ENCODE assay signal across 9 mouse cellular contexts in the genomic region with DNA sequence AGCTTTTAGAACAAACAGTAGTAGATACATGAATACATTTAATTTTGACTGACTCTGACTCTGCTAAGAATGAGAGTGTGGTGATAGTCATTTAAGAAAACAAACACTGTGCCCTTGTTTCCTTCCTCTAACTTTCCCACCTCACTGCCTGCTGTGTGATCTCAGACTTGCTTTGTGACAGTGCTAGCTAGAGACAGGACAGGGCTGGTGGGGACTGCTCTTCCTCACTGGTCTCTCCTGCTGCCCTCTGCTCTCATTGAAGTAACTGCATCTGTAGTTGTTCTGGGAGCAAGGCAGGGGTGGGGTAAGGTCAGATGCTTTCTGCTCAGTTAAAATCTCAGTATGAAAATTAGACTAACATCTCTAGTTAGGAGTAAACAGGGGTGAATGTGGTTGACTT.
DNase-seq lines count a peak whose midpoint lies in the region; ATAC-seq and TF ChIP-seq lines count a peak whose summit lies in the region.
"Had no signal": no experiment of that assay in that cellular context is flagged by ENCODE, and none has a peak within 500 bp of the region (broad histone marks: within the 10 kb centered on the region; RNA-seq: fewer than 3 reads in every experiment).

No protein-coding gene starts in this region.

- peak overlapping the region; percentile 24; the same call in 1 of the 2 replicates for H3K4me2 ChIP-seq in kidney, embryonic 14.5 days (replicated peaks; ENCODE audit: low read depth, low read length)
- H3K4me2 ChIP-seq in kidney, embryonic 15.5 days = no peak overlapping the region
- H3K4me2 ChIP-seq in liver, embryonic 15.5 days = peak overlapping the region; percentile 47

- H3K27ac ChIP-seq in kidney, embryonic 14.5 days (ENCODE audit: low read depth, low read length) = no peak overlapping the region
- no peak overlapping the region for H3K27ac ChIP-seq in kidney, embryonic 15.5 days
- H3K27ac ChIP-seq in bone marrow macrophage, adult 2 months (ENCODE audit: insufficient read depth, low read depth, low read length) = peak overlapping the region; percentile 43; the same call in 1 of the 2 replicates
- H3K27ac ChIP-seq in liver, embryonic 15.5 days (replicated peaks) = 0 out of 2 replicates have a peak overlapping the region, but pooled peaks have one; percentile 33

- DNase-seq in CD4-positive, CD25-positive, alpha-beta regulatory T cell, adult 2 months (ENCODE audit: low read depth, low spot score) = peak; percentile 56
- DNase-seq in cerebellum, adult 11 months = no peak
- DNase-seq in cerebellum, adult 9-11 months = no peak
- DNase-seq in layer of hippocampus, adult 8-10 months (ENCODE audit: low spot score in 2 of 2) = no peak

- no peaks in the 10 kb centered on the region for H3K27me3 ChIP-seq in kidney, embryonic 14.5 days (ENCODE audit: control insufficient read depth, insufficient read depth, low read length)
- H3K27me3 ChIP-seq in kidney, embryonic 15.5 days = no peaks in the 10 kb centered on the region
- H3K27me3 ChIP-seq in liver, embryonic 15.5 days = no peaks in the 10 kb centered on the region

- TF ChIP-seq POLR2A in bone marrow macrophage, adult 2 months (IDR thresholded peaks at IDR 0.05; ENCODE audit: borderline replicate concordance, low read depth, low read length) = no peak

- H3K9me3 ChIP-seq in kidney, embryonic 14.5 days (ENCODE audit: control insufficient read depth, low read length) = no peaks in the 10 kb centered on the region
- no peaks in the 10 kb centered on the region for H3K9me3 ChIP-seq in kidney, embryonic 15.5 days (replicated peaks)
- H3K9me3 ChIP-seq in liver, embryonic 15.5 days (replicated peaks) = no peaks in the 10 kb centered on the region

- H3K36me3 ChIP-seq in kidney, embryonic 14.5 days (ENCODE audit: control insufficient read depth, insufficient read depth, low read length) = peaks cover 4% of the 10 kb centered on the region; the same call in 1 of the 2 replicates
- peaks cover 18% of the 10 kb centered on the region for H3K36me3 ChIP-seq in kidney, embryonic 15.5 days
- peaks cover 15% of the 10 kb centered on the region for H3K36me3 ChIP-seq in liver, embryonic 15.5 days (replicated peaks)

- no peak overlapping the region for H3K4me3 ChIP-seq in kidney, embryonic 14.5 days (ENCODE audit: low read length)
- no peak overlapping the region for H3K4me3 ChIP-seq in kidney, embryonic 15.5 days (replicated peaks)
- H3K4me3 ChIP-seq in bone marrow macrophage, adult 2 months (ENCODE audit: insufficient read depth, low read length) = peak overlapping the region; percentile 60
- H3K4me3 ChIP-seq in liver, embryonic 15.5 days (replicated peaks) = no peak overlapping the region

- peaks cover 9% of the 10 kb centered on the region for H3K4me1 ChIP-seq in kidney, embryonic 14.5 days (ENCODE audit: control insufficient read depth, insufficient read depth, low read length)
- peaks cover 21% of the 10 kb centered on the region for H3K4me1 ChIP-seq in kidney, embryonic 15.5 days
- peaks cover 12% of the 10 kb centered on the region for H3K4me1 ChIP-seq in bone marrow macrophage, adult 2 months (ENCODE audit: control insufficient read depth, insufficient read depth, low read length)
- H3K4me1 ChIP-seq in liver, embryonic 15.5 days (replicated peaks) = peaks cover 28% of the 10 kb centered on the region

- no peak overlapping the region for H3K9ac ChIP-seq in kidney, embryonic 14.5 days (ENCODE audit: low read depth, low read length)
- H3K9ac ChIP-seq in kidney, embryonic 15.5 days = no peak overlapping the region
- peak overlapping the region; percentile 29; the same call in 1 of the 2 replicates for H3K9ac ChIP-seq in liver, embryonic 15.5 days

- no peak for TF ChIP-seq CTCF in bone marrow macrophage, adult 2 months (IDR thresholded peaks at IDR 0.05; ENCODE audit: low read depth, low read length)

- ATAC-seq in kidney, embryonic 14.5 days (ENCODE audit: low FRiP score, low TSS enrichment) = no peak
- no peak for ATAC-seq in kidney, embryonic 15.5 days (replicated peaks; ENCODE audit: low FRiP score)
- ATAC-seq in liver, embryonic 15.5 days (ENCODE audit: insufficient read depth) = no peak
- ATAC-seq: lung, postnatal 0 days had no signal

Comparison
In these comparisons a context has a peak if more than half of its experiments do, and no peak if none do; other contexts are left out.
1. H3K27ac ChIP-seq: peak in bone marrow macrophage, adult 2 months (single experiment) and liver, embryonic 15.5 days (single experiment); none in kidney, embryonic 14.5 days (single experiment) and kidney, embryonic 15.5 days (single experiment).